Mouse (Mus musculus) ZHBTc4 (cell line): ENCODE results near the gene Nr3c2.

ENCODE experiments used
- DNase-seq: peaks from one replicate; pipeline ENCODE4 v3.0.0-alpha.2; 2011; ENCODE audit warnings: low read depth, low spot score

Nr3c2 gene

DNA sequence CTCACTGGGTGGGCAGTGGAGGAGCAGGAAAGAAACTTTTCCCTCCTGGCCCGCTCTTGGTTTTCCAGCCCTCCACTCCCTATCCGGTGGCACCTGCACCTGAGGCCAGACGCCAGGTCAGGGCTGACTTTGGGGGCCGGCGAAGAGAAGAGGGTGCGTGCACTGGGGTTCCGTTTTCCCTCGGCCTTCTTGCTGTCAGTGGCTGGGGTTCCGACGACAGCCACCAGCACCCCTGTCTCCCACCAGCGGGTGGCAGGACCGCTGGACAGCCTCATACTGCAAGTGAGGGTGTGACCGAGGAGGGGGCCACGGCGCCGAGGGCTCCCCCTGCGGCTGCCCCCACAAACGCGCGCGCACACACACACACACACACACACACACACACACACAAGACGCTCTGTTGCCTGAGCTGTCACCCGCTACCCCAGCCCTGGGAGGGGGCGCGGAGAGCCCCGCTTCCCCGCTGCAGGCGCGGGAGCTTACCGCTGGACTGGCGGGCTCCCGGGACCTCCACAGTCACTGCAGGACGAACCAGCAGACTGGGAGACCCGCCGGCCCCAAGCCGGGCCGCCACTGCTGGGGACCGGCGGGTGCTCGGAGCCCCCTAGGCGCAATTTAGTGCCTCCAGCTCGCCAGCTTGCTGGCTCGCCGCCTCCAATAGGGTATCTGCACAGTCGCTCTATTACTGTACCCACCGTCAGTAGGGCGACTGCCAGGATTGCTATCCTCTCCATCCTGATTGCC is at the start of gene Nr3c2:
TSS of gene Nr3c2 (plus strand) at position 32 of the 744 bp plus-strand sequence.
- no peak for DNase-seq

DNA sequence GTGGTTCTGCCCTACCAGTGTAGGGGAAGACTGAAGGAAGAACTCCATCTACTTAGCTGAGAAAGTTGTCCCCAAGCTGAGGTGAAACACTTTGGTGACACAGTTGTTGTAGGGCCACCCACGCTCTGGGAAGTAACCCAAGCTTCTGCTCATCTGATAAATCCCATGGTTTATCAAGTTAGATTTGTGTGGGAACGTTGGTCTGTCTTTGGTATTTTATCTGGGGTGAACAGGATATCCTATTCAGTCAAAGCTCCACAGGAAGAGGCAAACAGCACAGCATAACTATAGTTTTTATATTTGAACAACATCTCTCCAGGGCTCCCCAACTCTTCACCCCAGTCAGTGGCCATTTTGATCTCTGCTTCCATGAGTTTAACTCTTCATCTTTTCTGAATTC is 40.7 kb upstream of the Nr3c2 start:
- no peak for DNase-seq

DNA sequence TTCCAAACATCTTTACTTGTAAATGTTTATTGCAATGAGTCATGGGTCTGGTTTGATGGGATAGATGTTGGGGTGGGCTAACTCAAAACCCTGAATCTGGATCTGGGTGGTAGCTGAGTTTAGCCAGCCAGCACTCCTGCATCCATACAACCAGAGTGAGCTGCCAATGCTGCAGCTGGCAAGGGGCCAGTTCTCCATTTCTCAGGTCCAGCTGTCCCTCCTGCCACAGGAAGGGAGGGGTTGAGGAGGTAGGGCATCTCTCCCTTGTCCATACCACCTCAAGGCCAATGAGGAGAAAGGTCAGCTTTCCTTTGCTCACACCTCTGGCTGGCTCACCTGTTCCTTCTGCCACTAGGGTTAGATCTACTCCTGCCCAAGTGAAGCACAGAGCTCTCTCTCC is 39.5 kb upstream of the Nr3c2 start:
- no peak for DNase-seq

DNA sequence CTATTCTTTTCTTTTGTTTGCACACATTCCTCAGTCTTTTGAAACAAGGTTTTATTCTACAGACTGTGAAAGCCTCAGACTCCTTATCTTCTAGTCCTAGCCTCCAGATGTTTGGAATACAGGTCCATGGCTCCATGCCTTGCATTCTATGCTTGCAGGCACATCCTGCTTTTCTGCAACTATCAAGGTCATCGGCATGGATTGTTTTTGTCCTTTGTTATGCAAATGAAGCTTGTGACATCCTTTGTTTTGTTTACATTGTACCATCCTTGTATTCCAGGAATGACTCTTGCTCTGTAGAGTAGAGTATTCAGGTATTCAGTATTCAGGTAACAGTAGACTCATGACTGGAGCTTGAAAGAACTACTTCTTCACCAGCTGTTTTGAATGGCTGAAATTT is 36.2 kb upstream of the Nr3c2 start:
- peak; percentile 50 for DNase-seq

DNA sequence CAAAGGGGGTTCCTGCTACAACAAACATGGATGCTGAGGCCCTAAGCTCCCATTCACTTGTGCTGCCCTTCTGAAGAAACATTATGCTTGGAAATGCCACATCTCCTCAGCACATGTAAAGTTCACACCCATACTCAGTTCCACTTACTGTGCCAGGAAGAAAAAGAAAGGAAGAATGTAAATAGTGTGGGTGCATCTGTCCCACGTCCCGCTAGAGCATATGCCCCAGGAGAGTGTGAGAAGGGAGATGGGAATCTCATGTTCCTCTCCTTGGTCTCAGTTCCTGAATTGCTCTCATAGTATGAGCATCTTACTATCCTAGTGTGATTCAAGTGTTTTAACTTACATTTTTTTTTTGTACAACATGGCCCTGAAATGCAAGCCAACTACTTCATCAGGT is 22.4 kb upstream of the Nr3c2 start:
- DNase-seq, result no peak

DNA sequence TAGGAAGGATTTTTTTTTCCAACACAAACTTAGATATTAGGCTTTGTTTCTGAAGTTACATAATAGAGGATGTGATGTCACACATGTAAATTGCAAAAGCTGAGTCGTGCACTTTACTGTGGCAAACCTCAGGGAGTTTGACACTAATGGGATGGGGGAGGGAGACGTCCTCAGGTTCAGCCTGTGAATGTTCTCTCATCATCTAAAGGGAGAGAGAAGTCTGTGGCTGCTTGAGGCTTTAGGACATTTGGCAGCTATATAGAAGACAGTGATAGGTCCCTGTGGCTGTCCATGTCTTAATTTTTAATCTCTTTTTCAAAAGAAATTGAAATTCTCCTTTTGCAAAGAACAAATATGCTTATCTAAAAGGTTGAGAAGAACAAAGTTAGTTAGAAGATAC is 2.2 kb upstream of the Nr3c2 start:
- DNase-seq, result no peak

DNA sequence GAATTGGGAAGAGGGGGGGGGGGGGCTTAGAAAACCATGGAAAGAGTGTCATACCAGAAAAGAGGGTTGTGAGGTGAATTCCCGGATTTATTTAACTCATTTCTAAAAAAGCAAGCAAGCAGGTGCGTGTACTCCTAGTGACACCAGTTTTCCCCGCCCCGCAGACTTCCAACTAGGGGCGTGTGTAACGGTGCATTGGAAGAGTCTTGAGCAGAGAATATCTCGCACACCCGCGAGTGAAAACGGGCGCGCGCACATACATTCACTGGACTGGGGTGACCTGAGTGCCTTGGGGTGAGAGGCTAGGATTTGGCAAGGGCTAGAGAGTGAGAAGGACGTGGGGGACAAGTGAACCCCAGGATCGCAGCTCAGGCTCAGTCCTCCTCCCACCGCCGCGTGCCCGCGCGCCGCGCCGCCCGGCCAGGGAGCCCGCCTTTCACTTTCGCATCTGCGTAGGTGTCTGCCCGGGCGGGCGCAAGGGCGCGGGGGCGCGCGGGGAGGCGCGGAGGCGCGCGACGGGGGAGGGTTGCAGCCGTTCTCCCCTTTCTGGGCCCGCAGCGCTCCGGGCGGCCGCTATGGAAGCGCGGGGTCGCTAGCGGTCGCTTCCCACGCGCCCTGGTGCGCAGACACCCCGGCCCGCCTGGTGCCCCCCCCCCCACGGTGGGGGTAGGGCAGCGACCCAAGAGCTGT is 376 bp upstream of the Nr3c2 start:
- DNase-seq, result peak; percentile 77

DNA sequence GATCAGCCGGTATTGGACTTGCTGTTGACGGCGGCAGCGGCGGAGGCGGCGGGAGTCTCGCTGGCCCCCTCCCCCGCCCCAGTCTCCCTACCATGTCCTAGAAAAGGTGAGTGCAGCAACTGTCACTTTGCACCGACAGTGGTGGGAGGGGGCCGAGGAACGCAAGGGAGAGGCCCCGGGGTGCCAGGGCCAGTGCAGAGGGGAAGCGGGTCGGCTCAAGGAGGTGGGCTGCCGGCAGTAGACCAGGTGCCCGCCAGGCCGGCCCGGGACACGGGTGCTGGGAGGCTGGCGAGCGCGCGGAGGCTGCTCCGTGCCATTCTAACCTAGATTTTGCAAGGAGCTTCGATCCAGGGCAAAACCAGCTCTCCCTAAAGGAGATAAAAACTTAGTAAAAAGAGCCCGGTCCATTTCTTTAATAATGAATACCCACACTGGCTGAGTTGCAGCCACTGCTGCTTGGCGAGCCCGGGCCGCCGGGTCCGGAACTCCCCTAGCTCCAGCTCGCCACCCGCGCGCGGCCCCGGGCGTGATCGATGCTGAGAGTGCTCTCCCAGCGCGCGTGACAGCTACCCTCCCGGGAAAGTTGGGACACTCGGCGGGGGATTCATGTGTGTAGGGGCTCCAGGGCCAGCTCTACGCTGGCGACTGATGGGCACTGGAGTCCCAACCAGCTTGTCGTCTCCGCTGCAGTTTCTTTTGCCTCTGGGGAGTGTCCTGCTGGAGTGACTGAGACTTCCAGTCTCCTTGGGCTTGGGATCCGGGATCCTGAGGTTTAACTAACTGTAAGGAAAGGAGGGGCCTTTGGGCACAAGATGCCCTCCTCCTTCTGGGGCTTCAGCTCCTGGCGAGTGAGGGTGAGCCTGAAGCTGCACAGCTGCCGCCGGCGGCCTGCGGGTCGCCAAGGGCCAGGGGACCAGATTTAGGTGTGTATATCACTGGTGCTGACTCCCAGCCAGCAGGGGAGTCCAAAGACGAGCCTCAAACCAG is 1.2 kb downstream of the Nr3c2 start:
- peak; percentile 56 for DNase-seq

DNA sequence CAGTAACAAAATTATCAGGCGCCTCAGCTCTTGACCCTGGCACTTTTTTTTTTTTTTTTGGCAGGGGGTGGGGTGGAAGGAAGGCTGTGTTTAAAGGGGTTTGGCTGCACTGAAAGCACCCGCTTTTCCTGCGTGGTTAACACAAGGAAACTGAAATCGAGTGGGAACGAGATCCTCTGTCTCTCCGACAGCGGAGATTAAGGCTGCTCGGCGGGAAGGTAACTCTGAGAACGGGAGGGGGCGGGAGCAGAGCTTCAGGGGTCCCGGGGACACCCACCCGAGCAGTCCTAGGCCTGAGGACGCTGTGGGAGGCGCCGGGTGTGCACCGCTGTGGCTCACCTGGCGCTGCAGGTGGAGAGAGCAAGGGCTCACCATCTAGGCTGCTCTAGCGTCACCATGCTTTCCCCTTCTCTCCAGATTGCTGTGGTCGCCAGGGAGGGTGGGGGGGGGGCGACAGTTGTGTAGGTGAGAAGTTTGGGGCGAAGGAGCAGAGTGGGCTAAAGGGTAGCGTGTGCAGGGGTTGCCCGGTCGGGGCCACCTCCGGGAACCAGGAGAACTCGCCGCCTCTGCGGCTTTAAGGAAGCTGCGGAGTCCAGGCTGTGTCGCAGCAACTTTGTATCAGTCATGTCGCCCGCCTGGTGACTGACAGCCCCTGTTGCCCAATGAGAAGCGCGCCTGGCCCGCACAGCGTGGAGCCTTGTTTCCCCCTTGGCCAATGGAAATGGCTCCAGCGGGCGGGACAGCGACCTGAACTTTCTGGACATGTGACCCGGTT is 2.4 kb downstream of the Nr3c2 start:
- peak; percentile 99 for DNase-seq

DNA sequence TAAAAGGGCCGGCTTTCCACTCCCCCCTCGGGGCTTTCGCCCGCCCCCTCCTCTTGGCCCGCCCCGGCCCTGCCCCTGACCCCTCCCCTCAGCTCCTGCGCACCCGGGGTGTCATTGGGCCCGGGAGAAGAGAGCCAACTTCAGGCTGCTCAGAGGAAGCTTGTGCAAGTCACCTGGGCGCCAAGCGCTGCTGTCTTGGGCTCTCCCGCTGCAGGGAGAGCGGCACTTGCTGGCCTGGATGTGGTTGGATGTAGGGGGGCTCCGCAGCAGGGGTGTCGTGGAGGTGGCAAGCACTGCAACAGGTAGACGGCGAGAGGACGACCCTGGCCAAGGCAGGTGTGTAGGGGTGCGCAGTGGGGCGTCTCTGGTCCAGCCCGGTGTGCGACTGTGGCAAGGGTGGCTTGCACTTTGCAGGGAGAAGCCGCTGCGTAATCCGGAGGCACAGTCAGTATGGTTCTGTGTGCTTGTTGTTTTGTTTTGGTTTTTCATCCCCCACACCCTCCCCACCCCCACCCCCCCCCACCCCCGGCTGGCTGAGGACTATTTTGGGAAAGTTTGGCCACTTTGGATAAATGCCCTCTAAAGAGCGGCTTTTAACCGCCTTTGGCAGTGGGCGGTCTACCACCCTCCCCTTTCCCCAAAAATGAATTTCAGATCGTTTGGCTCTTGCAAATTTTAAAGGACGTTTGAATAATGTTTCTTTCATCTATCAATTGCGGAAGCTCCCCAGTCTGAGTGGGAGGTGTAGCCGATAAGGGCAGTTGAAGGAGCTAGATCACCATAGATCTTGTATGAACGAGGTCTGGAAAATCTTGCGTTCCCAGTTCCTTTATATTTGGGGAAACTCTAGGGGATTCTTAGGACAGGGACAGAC is 3.2 kb downstream of the Nr3c2 start:
- DNase-seq, result no peak

DNA sequence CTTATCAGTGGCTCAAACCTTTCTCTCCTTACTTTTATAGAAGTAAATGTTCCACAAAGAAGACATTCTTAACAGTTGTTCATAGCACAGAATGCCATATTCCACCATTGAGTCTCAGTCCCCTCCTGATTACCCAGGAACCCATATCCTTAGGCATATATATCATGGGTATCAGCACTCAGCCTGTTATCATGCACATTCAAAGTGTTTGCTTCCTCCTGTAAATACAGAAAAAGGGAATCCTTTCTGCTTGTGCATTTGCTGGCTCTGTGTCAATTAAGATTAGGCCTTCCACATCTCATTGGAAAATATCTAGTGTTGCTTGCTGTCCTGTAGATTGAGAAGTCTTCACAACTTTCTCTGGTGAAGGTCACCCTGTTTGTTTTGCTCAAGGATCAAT is 12.0 kb downstream of the Nr3c2 start:
- no peak for DNase-seq

DNA sequence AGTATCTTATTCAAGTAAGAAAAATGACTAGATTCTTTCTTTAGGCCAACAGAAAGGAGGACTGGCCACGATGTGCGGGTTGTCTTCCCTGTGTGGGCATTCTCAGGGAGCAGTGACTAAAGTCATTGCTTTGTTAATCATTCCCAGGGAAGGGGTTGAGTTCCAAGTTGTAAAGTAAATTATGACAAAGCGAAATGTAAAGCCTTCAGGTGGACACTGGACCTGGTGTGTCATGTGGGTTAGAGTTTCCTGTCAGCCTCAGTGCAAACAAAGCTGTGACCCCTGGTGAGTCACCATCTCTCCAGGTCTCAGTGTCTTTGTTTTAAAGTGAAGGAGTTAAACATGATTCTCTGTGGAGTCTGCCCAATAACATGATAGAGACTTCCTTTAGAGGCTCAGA is 13.4 kb downstream of the Nr3c2 start:
- no peak for DNase-seq

DNA sequence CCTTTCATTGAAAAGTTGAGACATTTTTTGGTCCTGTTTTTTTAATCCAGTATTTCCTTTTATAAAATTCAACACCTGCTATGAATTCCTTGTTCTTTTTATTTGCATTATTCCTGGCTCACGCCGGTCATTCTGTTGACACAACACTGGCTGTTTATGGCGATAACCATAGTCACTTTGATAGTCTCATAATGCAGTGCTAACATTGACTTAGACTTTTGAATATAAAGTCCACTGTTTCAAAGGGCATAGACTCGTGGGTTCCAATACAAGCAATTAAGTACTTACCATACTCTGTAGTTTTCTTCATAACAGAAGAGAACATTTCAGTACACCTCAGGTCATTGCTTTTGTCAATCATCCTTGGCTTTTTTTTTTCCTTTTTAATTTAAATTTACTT is 14.0 kb downstream of the Nr3c2 start:
- no peak for DNase-seq

DNA sequence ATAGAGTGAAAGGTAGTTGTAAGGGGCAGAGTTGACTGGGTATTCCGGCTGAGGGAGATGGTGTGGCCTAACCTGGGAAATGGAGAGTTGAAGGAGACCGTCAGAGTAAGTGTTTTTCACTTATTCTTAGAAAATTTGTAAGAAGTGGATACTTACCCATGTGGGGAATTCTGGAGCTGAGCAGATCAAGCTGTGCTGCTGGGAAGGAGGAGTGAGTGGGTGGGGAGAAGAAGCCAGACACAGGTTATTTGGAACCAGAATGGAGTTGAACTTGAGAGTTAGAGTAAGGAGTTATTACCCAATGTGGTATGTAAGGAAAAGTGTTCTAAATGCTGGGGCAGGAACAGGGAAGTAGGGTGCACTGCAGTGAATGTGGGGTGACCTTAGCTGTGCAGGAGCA is 16.0 kb downstream of the Nr3c2 start:
- no peak for DNase-seq

DNA sequence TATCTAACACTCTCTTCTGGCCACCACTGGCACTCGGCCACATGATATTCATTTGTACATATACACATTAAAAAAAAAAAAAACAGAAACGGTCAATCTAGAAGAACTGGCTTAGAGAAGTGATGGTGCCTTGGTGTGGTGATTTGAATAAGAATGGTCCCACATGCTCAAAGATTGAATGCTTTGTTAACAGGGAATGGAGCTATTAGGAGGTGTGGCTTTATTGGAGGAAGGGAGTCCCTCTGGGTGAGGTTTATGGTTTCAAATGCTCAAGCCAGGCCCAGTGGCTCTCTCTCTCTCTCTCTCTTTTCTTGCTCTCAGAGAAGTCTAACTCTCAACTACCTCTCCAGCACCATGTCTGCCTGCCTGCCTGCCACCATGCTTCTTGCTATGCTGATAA is 20.3 kb downstream of the Nr3c2 start:
- peak; percentile 57 for DNase-seq

DNA sequence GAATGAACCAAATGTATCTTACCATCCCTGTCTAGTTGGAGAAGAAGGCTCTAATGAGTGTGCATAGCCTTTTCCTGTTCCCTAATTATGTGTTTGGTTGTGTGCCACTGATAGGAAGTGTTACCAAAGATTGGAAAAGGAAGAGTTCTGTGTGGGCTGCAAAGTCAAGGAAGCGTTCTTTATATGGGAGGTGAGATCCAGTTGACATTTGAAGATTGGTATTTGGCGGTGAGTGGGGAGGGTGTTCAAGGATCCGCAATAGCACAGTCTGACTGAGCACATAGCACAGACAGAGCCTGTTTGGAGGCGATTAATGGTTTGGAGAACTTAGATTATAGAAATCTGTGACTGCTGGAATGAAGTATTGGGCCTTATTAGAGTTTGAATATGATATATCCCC is 24.9 kb downstream of the Nr3c2 start:
- no peak for DNase-seq

DNA sequence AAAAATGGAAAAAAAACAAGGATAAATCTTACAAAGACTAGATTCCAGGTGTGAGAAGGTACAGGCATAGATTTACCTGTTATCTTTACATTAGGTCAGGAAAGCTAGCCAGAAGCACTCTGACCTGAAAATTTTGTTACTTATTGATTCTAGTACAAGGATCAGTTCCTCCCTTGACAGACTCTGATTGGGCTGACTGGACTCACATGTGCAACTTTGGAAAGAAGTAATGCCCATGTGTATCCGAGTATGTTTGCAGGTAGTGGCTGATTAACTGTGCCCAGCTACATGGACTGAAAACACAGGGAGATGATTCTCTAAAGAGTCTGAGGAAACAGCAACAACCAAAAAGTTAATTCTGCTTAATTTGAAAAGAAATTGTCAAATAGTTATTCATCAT is 29.1 kb downstream of the Nr3c2 start:
- no peak for DNase-seq

DNA sequence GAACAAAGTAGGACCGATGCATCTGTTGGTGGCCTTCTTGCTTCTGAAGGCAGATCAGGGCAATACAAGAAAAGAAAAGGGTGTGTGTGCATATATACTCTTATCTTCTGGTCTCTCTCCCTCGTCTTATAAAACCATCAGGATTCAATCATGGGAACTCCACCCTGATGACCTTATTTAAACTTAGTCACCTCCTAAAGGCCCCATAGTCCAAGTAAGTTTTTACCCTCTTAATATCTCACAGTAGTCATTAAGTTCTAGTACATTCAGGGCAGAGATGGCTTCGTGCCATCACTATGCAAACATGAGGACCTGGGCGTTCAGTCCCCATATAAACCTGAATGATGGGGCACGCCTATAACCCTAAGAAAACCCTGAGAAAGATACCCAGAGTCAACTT is 29.6 kb downstream of the Nr3c2 start:
- no peak for DNase-seq

DNA sequence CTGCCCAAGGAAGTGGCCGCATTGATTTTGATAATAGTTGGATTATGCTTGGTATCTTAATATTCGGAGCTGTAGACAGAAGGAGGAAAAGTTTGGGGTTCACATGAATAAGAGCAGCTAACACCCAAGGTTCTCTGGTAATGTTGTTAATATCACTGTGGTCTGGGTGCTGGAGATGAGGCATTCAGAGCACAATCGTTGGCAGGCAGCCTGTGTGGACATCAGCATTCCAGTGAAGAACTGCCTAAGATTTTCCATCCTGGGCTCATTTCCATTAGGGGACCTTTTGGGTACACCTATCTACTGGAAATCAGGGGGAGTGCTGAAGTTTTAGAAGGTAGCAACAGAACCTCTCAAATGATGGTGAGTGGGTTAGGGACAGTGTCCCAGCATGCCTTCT is 65.8 kb downstream of the Nr3c2 start:
- DNase-seq, result no peak

DNA sequence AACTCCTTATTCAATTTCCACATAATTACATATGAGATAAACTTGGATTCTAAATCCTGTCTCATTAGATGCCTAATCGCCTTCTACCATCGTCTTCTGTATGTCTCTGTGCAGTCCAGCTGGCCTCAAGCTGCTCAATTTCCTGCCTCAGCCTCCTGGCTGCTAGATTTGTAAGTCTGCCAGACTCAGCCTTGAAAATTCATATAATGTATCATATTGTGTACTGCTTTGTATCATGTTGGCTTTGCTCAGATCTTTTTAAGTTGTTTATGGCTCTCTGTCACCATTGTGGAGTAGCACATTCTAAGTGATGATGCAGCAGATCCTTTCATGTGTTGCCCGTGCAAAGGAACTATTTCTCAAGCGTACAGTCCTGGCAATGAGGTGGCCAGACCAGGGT is 71.9 kb downstream of the Nr3c2 start:
- DNase-seq, result no peak
